Mouse (Mus musculus) thymus, adult 2 months (tissue): ENCODE data around the gene Snx8.

Source experiments
- CTCF ChIP-seq: fragments of 200-500 bp; IDR thresholded peaks from 2 replicates; pipeline ENCODE4 v1.5.1; 2012; ENCODE audit warnings: mild to moderate bottlenecking, control low read depth, low read length, moderate library complexity, borderline replicate concordance; ENCODE audit not compliant: control insufficient read depth, poor library complexity, insufficient read depth; ENCODE audit errors: extremely low read depth
- POLR2A ChIP-seq: fragments of 200-500 bp; IDR thresholded peaks from 2 replicates; pipeline ENCODE4 v1.6.1; 2012; ENCODE audit warnings: mild to moderate bottlenecking, low read length, control low read depth, moderate library complexity; ENCODE audit not compliant: control insufficient read depth, poor library complexity, insufficient read depth; ENCODE audit errors: extremely low read depth

- TF ChIP-seq CTCF (no peak), POLR2A (no peak)
Observed at GRCm38 (mm10) chr5:140402640-140403270, 13.7 kb upstream of the Snx8 start.
